Comparison of ENCODE assay signal across 9 mouse cellular contexts in genomic region chr6:5255291-5255690, GRCm38 (mm10). TPM values are rescaled to one million over a fixed set of nuclear protein-coding genes. Genes with fewer than 3 reads are reported as not detected.
DNase-seq lines count a peak whose midpoint lies in the region; ATAC-seq and TF ChIP-seq lines count a peak whose summit lies in the region.
"Had no signal": no experiment of that assay in that cellular context is flagged by ENCODE, and none has a peak within 500 bp of the region (broad histone marks: within the 10 kb centered on the region; RNA-seq: fewer than 3 reads in every experiment).

No protein-coding gene starts in this region.

- DNase-seq in layer of hippocampus, adult 11-12 months (ENCODE audit: low spot score): peak; percentile 6
- DNase-seq in layer of hippocampus, adult 2 months (ENCODE audit: low spot score in 2 of 2): no peak
- peak; percentile 56 for DNase-seq in brain, embryonic 14.5 days (ENCODE audit: low read depth)
- no peak for DNase-seq in liver, embryonic 14.5 days (ENCODE audit: low read depth in 3 of 3, low spot score in 3 of 3)
- DNase-seq in thymus, postnatal 36 days: no peak
- DNase-seq in gastrocnemius, postnatal 10 days: no peak
- no peak for DNase-seq in thymus, postnatal 10 days (ENCODE audit: low spot score in 2 of 2)

- no peak for TF ChIP-seq CTCF in layer of hippocampus, adult 2 months (conservative IDR thresholded peaks at IDR 0.05)
- no peak for TF ChIP-seq CTCF in brain, embryonic 14.5 days (IDR thresholded peaks at IDR 0.05; ENCODE audit: borderline replicate concordance, extremely low read depth, insufficient read depth, insufficient read length)
- no peak for TF ChIP-seq CTCF in liver, embryonic 14.5 days (IDR thresholded peaks at IDR 0.05; ENCODE audit: low read depth)

- H3K27me3 ChIP-seq in heart, embryonic 16.5 days (ENCODE audit: control insufficient read depth, insufficient read depth, low read length): no peaks in the 10 kb centered on the region
- H3K27me3 ChIP-seq in liver, embryonic 14.5 days (ENCODE audit: control insufficient read depth, insufficient read depth, low read length): no peaks in the 10 kb centered on the region
- H3K27me3 ChIP-seq: Patski had no signal

- no peaks in the 10 kb centered on the region; the same call in 1 of the 2 replicates for H3K36me3 ChIP-seq in heart, embryonic 16.5 days (ENCODE audit: control insufficient read depth, insufficient read depth)
- H3K36me3 ChIP-seq in liver, embryonic 14.5 days (replicated peaks; ENCODE audit: control insufficient read depth, insufficient read depth, low read depth): no peaks in the 10 kb centered on the region

- peak overlapping the region; percentile 68 for H3K4me2 ChIP-seq in heart, embryonic 16.5 days (ENCODE audit: low read depth, low read length)
- peak overlapping the region; percentile 68 for H3K4me2 ChIP-seq in liver, embryonic 14.5 days (ENCODE audit: low read depth)

- no peak for ATAC-seq in heart, embryonic 16.5 days (replicated peaks; ENCODE audit: extremely low read depth, insufficient read depth, low FRiP score)
- ATAC-seq in liver, embryonic 14.5 days (ENCODE audit: insufficient read depth): no peak
- ATAC-seq: Patski had no signal

- H3K9me3 ChIP-seq in heart, embryonic 16.5 days (replicated peaks; ENCODE audit: control insufficient read depth, low read length): no peaks in the 10 kb centered on the region
- no peaks in the 10 kb centered on the region for H3K9me3 ChIP-seq in liver, embryonic 14.5 days (ENCODE audit: control insufficient read depth, low read length)

- H3K27ac ChIP-seq in layer of hippocampus, adult 2 months: no peak overlapping the region
- H3K27ac ChIP-seq in heart, embryonic 16.5 days (ENCODE audit: low read length): peak overlapping the region; percentile 83
- H3K27ac ChIP-seq in liver, embryonic 14.5 days: no peak overlapping the region; the same call in 1 of the 2 replicates

- H3K4me3 ChIP-seq in layer of hippocampus, adult 2 months: no peak overlapping the region
- peak overlapping the region; percentile 76 for H3K4me3 ChIP-seq in heart, embryonic 16.5 days (ENCODE audit: low read length)
- H3K4me3 ChIP-seq in liver, embryonic 14.5 days (ENCODE audit: insufficient read depth in 1 of 2, low read depth in 2 of 2, low read length in 2 of 2): peak overlapping the region; percentile 69 to 93

- peaks cover 8% of the 10 kb centered on the region for H3K4me1 ChIP-seq in heart, embryonic 16.5 days (ENCODE audit: control insufficient read depth, insufficient read depth, low read length)
- H3K4me1 ChIP-seq in liver, embryonic 14.5 days (replicated peaks; ENCODE audit: control insufficient read depth in 2 of 2, insufficient read depth in 2 of 2, low read length in 1 of 2): peaks cover 13 to 17% of the 10 kb centered on the region in 2 experiments

- no peak for TF ChIP-seq POLR2A in brain, embryonic 14.5 days (IDR thresholded peaks at IDR 0.05; ENCODE audit: borderline replicate concordance, extremely low read depth, insufficient read depth, insufficient read length, poor library complexity, severe bottlenecking)

- no peak for TF ChIP-seq EP300 in liver, embryonic 14.5 days (IDR thresholded peaks at IDR 0.05; ENCODE audit: low read depth)

- 26% methylated on average over 6 of the region's 6 CpGs for WGBS in heart, embryonic 16.5 days
- WGBS in liver, embryonic 14.5 days (ENCODE audit: insufficient replicate concordance): 22% methylated on average over 6 of the region's 6 CpGs

- peak overlapping the region; percentile 84 for H3K9ac ChIP-seq in heart, embryonic 16.5 days (ENCODE audit: low read length)
- H3K9ac ChIP-seq in liver, embryonic 14.5 days (replicated peaks): peak overlapping the region; percentile 67

RNA-seq across cellular contexts. Expression of gene Pon3, which starts 0.8 kb away (rescaled TPM):
- total RNA-seq in layer of hippocampus, adult 2 months (2021): 1 to 10 TPM; 2.5 to 3.3 TPM
- polyA plus RNA-seq in brain, embryonic 14.5 days (2012; rRNA removed): 2.3 and 3.5 TPM in 2 replicates
- 36.8 and 41.9 TPM in 2 replicates for polyA plus RNA-seq in heart, embryonic 16.5 days (2015; fragmentation: Nextera tagmentation; extraction: Ambion mirVana)
- polyA plus RNA-seq in liver, embryonic 14.5 days (2012; rRNA removed): 6.2 and 8.5 TPM in 2 replicates
- polyA plus RNA-seq in liver, embryonic 14.5 days (2014; fragmentation: Nextera tagmentation; extraction: Ambion mirVana): 17.5 and 19.0 TPM in 2 replicates
- total RNA-seq in gastrocnemius, postnatal 10 days (2021): 10 to 100 TPM; 17.0 to 24.2 TPM

RNA-seq across cellular contexts. Expression of gene Pon2, which starts 43.0 kb away (rescaled TPM):
- total RNA-seq in layer of hippocampus, adult 2 months (2021): 10 to 100 TPM; 17.9 to 19.5 TPM
- 9.7 and 14.0 TPM in 2 replicates for polyA plus RNA-seq in brain, embryonic 14.5 days (2012; rRNA removed)
- 48.7 and 53.8 TPM in 2 replicates for polyA plus RNA-seq in heart, embryonic 16.5 days (2015; fragmentation: Nextera tagmentation; extraction: Ambion mirVana)
- polyA plus RNA-seq in liver, embryonic 14.5 days (2012; rRNA removed): 23.7 and 27.3 TPM in 2 replicates
- 32.5 and 38.3 TPM in 2 replicates for polyA plus RNA-seq in liver, embryonic 14.5 days (2014; fragmentation: Nextera tagmentation; extraction: Ambion mirVana)
- total RNA-seq in gastrocnemius, postnatal 10 days (2021): 10 to 100 TPM; 15.7 to 18.9 TPM

Comparison
In these comparisons a context has a peak if more than half of its experiments do, and no peak if none do; other contexts are left out.
1. DNase-seq: peak in layer of hippocampus, adult 11-12 months (single experiment) and brain, embryonic 14.5 days (single experiment); none in layer of hippocampus, adult 2 months (0 of 2), liver, embryonic 14.5 days (0 of 3), thymus, postnatal 36 days (0 of 2), gastrocnemius, postnatal 10 days (single experiment) and thymus, postnatal 10 days (0 of 2).